Mouse (Mus musculus) bone marrow, adult 2 months (tissue): ENCODE results near the gene Pilrb2.

ENCODE experiments used
- CTCF ChIP-seq: fragments of 200-500 bp; IDR thresholded peaks from 2 replicates; pipeline ENCODE4 v1.5.1; 2011; ENCODE audit warnings: low read length, control low read depth; ENCODE audit not compliant: control insufficient read depth, insufficient read depth
- POLR2A ChIP-seq: fragments of 200-500 bp; IDR thresholded peaks from 2 replicates; pipeline ENCODE4 v1.6.1; 2011; ENCODE audit warnings: low read depth, mild to moderate bottlenecking, control low read depth, low read length, borderline replicate concordance; ENCODE audit not compliant: control insufficient read depth

DNA sequence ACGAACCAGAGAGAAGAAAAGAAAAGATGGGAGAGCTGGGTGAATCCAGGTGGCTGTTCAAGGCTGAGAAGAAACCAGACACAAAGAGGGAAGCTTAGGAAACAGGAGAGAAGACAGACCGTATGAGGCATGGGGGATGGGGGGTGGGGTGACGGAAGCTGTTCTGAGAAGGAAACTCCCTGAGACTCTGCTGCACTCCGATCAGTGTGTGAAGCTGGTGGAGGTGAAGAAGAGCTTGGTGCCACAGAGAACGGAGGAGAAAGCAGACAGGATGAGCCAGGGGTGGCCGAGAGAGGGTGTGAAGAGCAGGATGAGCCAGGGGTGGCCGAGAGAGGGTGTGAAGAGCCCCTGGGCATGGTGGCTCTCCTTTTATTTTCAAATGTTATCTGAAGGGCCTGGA lies 45.2 kb downstream of the Pilrb2 start:
- TF ChIP-seq CTCF (no peak), POLR2A (no peak)
